In genomic region chr4:99959308-99959707, GRCm38 (mm10) we compare ENCODE assay signal across 21 mouse cellular contexts.
"Had no signal": no experiment of that assay in that cellular context is flagged by ENCODE, and none has a peak within 500 bp of the region (broad histone marks: within the 10 kb centered on the region; RNA-seq: fewer than 3 reads in every experiment).

No protein-coding gene starts in this region.

- H3K4me3 ChIP-seq: limb, embryonic 10.5 days; limb, embryonic 13.5 days; liver, embryonic 12.5 days; liver, embryonic 15.5 days; lung, embryonic 15.5 days; midbrain, embryonic 12.5 days; midbrain, embryonic 15.5 days; neural tube, embryonic 12.5 days; stomach, embryonic 15.5 days had no signal

- DNase-seq: kidney, adult 9 months; kidney, postnatal 14 days; kidney, postnatal 4 days; liver; lung, adult 18-20 months; lung, postnatal 14 days; retina, postnatal 1 day; right cerebral cortex, postnatal 25 days; spleen, adult 18-20 months; thymus, adult 18-20 months; thymus, postnatal 36 days had no signal

- H3K4me2 ChIP-seq: limb, embryonic 13.5 days; liver, embryonic 12.5 days; liver, embryonic 15.5 days; lung, embryonic 15.5 days; midbrain, embryonic 12.5 days; midbrain, embryonic 15.5 days; neural tube, embryonic 12.5 days; stomach, embryonic 15.5 days had no signal

- H3K9me3 ChIP-seq: limb, embryonic 10.5 days; limb, embryonic 13.5 days; liver, embryonic 12.5 days; liver, embryonic 15.5 days; lung, embryonic 15.5 days; midbrain, embryonic 12.5 days; midbrain, embryonic 15.5 days; neural tube, embryonic 12.5 days; stomach, embryonic 15.5 days had no signal

- H3K4me1 ChIP-seq: lung, embryonic 15.5 days; midbrain, embryonic 15.5 days; neural tube, embryonic 12.5 days; stomach, embryonic 15.5 days had no signal

- H3K36me3 ChIP-seq: lung, embryonic 15.5 days; midbrain, embryonic 12.5 days; neural tube, embryonic 12.5 days had no signal

- H3K27me3 ChIP-seq: limb, embryonic 13.5 days; liver, embryonic 12.5 days; liver, embryonic 15.5 days; lung, embryonic 15.5 days; midbrain, embryonic 12.5 days; midbrain, embryonic 15.5 days; neural tube, embryonic 12.5 days; stomach, embryonic 15.5 days had no signal

- H3K27ac ChIP-seq: limb, embryonic 10.5 days; limb, embryonic 13.5 days; liver, embryonic 12.5 days; liver, embryonic 15.5 days; lung, embryonic 15.5 days; macrophage; midbrain, embryonic 12.5 days; midbrain, embryonic 15.5 days; neural tube, embryonic 12.5 days; stomach, embryonic 15.5 days had no signal

- H3K9ac ChIP-seq: limb, embryonic 13.5 days; liver, embryonic 12.5 days; liver, embryonic 15.5 days; lung, embryonic 15.5 days; midbrain, embryonic 12.5 days; midbrain, embryonic 15.5 days; neural tube, embryonic 12.5 days; stomach, embryonic 15.5 days had no signal

- ATAC-seq: liver, embryonic 12.5 days; midbrain, embryonic 15.5 days had no signal
